Mouse (Mus musculus) hindbrain, embryonic 10.5 days (tissue): ENCODE results near the gene AI413582. TPM values are rescaled to one million over a fixed set of nuclear protein-coding genes. Genes with fewer than 3 reads are reported as not detected.

Experiments used
- DNase-seq: peaks from one replicate; pipeline ENCODE4 v3.0.0-alpha.2; 2017; ENCODE audit warnings: low spot score
- H3K27ac ChIP-seq: fragments of 300-500 bp; sonication (generic); 2 replicates; pipeline ENCODE4 v1.5.1; 2016; ENCODE audit warnings: mild to moderate bottlenecking, moderate library complexity
- H3K27me3 ChIP-seq: fragments of 300-500 bp; sonication (generic); 2 replicates; pipeline ENCODE4 v1.6.1; 2016; ENCODE audit warnings: mild to moderate bottlenecking; ENCODE audit not compliant: poor library complexity, insufficient read depth, severe bottlenecking
- H3K36me3 ChIP-seq: fragments of 300-500 bp; sonication (generic); 2 replicates; pipeline ENCODE4 v1.6.1; 2016; ENCODE audit warnings: mild to moderate bottlenecking, moderate library complexity
- H3K4me1 ChIP-seq: fragments of 300-500 bp; sonication (generic); replicated peaks from 2 replicates; pipeline ENCODE4 v1.6.1; 2016; ENCODE audit warnings: mild to moderate bottlenecking
- H3K4me3 ChIP-seq: fragments of 300-500 bp; sonication (generic); 2 replicates; pipeline ENCODE4 v1.5.1; 2016; ENCODE audit warnings: mild to moderate bottlenecking, moderate library complexity
- H3K9me3 ChIP-seq: fragments of 300-500 bp; sonication (generic); 2 replicates; pipeline ENCODE4 v1.6.1; 2016; ENCODE audit warnings: mild to moderate bottlenecking, moderate library complexity
- WGBS: fragments of 180-500 bp; shearing (Covaris S2); methylation state at CpG from one replicate; pipeline ENCODE4 v1.1.7; 2016; 5-methylcytosine and 5-hydroxymethylcytosine counted together
- polyA plus RNA-seq: library from polyadenylated mRNA; unstranded; fragments of >200 nt; fragmentation: Nextera tagmentation; extraction: Ambion mirVana; gene quantifications from 2 replicates; pipeline ENCODE4 v1.2.1, GENCODE M21; 2016

The AI413582 gene
- polyA plus RNA-seq, 1 experiment from 2014 or later = 23.9 TPM

GRCm38 (mm10) chr17:27557927-27558661, 7.5 kb downstream of the AI413582 start:
- peak; percentile 34 for DNase-seq
- no peaks in the 10 kb centered on the region for H3K9me3 ChIP-seq
- peak overlapping the region; percentile 97 for H3K4me3 ChIP-seq
- 2% methylated on average over 14 of the region's 14 CpGs for WGBS
- peaks cover 30% of the 10 kb centered on the region for H3K36me3 ChIP-seq
- H3K27me3 ChIP-seq = no peaks in the 10 kb centered on the region
- peaks cover 83% of the 10 kb centered on the region for H3K4me1 ChIP-seq
- H3K27ac ChIP-seq = peak overlapping the region; percentile 99

- peaks cover 90% of the 10 kb centered on the region for H3K4me1 ChIP-seq
- peaks cover 29% of the 10 kb centered on the region for H3K36me3 ChIP-seq
- DNase-seq = peak; percentile 74
- no peaks in the 10 kb centered on the region for H3K9me3 ChIP-seq
- under 1% methylated on average over 74 of the region's 75 CpGs for WGBS
- no peaks in the 10 kb centered on the region for H3K27me3 ChIP-seq
- H3K4me3 ChIP-seq = peak overlapping the region; percentile 97
- H3K27ac ChIP-seq = peak overlapping the region; percentile 99
These were observed 8.2 kb downstream of the AI413582 start for GRCm38 (mm10) chr17:27557181-27557926.

DNA sequence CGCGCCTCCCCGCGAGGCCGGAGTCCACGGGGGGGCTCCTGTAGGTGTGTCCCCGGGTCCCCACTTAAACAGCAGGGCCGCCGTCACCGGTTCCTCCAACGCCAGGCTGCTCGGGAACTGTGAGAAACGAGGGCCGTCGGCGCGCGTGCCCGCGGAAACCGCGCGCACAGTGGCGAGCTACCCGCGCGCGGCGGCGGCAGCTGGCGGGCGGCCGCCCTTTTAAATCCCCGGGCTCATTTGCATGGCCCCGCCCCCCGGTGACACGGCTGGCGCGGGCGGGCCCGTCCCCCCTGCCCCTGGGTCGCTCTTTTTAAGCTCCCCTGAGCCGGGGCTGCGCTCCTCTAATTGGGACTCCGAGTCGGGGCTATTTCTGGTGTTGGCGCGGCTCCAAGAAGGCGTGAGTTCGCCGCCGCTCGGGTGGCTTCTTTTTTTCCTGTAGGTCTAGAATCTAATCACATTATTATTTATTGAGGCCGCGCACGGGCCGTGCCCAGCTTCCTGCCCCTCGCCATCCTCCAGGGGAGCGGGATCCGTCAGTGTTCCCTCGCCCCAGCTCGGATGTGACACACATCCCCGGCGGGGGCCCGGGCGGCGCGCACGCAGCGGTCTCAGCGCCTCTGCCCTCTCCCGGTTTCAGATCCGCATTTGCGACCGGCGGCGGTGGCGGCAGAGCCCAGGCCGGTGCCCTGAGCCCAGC, 9.1 kb downstream of the AI413582 start, which contains the start of gene Hmga1:
TSS of gene Hmga1 (plus strand) at position 183 of the 697 bp plus-strand sequence.
- under 1% methylated on average over 79 of the region's 79 CpGs for WGBS
- peak; percentile 93 for DNase-seq
- Histone ChIP-seq H3K4me3 (peak within 1 kb of the TSS; percentile 97), H3K27me3 (no peaks in the 10 kb centered on the region), H3K36me3 (peaks cover 20% of the 10 kb centered on the region), H3K27ac (peak within 1 kb of the TSS; percentile 99), H3K9me3 (no peaks in the 10 kb centered on the region), H3K4me1 (peaks cover 83% of the 10 kb centered on the region)

DNA sequence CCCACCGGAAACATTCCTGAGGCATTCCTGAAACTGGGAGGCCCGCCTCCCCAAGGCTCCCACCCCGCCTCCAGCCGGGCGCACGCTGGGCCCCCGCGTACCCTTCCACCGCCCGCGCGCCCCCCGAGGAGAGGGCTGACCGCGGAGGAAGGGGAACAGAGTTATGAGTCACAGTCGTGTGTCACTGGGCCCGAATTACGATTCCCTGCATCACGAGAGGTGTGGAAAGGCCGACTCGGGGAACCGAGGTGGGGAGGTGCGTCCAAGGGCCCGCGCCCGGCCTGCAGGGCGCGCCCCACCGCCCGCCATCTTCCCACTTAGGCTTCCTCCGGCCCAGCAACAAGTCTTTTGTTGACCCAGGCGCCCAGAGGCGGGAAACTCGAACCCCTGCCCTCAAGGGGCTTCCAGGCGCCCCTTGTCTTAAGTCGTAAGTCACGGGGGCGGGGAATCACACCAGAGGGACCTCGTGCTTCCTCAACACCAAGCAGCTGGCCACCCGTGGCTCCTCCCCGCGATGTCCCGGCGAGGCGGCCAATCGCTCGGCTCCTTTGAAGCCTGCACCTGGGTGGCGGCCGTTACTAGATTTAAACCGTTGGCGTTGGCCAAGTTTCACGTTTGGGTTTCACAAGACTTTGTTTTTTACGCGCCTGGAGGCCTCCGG, 9.9 kb downstream of the AI413582 start:
- WGBS = under 1% methylated on average over 55 of the region's 55 CpGs
- Histone ChIP-seq H3K27me3 (no peaks in the 10 kb centered on the region), H3K36me3 (peaks cover 12% of the 10 kb centered on the region), H3K9me3 (no peaks in the 10 kb centered on the region), H3K4me1 (peaks cover 74% of the 10 kb centered on the region), H3K27ac (peak overlapping the region; percentile 99), H3K4me3 (peak overlapping the region; percentile 97)
- peak; percentile 88 for DNase-seq

DNA sequence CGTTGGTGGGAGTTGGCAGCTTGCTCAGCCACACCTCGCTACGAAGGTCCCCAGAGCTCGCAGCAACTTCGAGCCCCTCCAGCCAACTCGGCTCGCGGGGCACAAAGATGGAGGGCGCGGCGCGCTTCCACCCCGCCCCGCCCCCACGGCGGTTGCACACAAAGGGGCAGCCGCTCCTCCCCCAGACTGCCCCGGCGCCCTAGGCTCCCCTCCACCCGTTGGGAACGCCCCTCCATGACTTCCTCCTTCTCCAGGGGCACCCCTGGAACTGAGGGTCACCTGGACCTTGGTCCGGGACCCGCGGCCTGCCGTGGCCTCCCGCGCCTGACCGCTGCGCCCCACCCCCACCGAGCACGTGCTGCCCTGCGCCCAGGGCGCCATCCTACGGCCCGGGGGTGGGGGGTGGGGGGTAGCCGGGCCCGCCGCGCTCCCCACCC, 10.5 kb downstream of the AI413582 start:
- peak overlapping the region; percentile 97 for H3K4me3 ChIP-seq
- no peaks in the 10 kb centered on the region for H3K9me3 ChIP-seq
- H3K36me3 ChIP-seq = peaks cover 7% of the 10 kb centered on the region
- peaks cover 69% of the 10 kb centered on the region for H3K4me1 ChIP-seq
- DNase-seq = no peak
- under 1% methylated on average over 39 of the region's 39 CpGs for WGBS
- no peaks in the 10 kb centered on the region for H3K27me3 ChIP-seq
- H3K27ac ChIP-seq = peak overlapping the region; percentile 99

GRCm38 (mm10) chr17:27554062-27554960, 11.2 kb downstream of the AI413582 start:
- Histone ChIP-seq H3K27ac (peak overlapping the region; percentile 99), H3K9me3 (no peaks in the 10 kb centered on the region), H3K4me1 (peaks cover 68% of the 10 kb centered on the region), H3K36me3 (0 out of 2 replicates have a peak, but pooled peaks cover 2% of the 10 kb centered on the region), H3K4me3 (peak overlapping the region; percentile 97), H3K27me3 (no peaks in the 10 kb centered on the region)
- no peak for DNase-seq
- 34% methylated on average over 20 of the region's 20 CpGs for WGBS

DNA sequence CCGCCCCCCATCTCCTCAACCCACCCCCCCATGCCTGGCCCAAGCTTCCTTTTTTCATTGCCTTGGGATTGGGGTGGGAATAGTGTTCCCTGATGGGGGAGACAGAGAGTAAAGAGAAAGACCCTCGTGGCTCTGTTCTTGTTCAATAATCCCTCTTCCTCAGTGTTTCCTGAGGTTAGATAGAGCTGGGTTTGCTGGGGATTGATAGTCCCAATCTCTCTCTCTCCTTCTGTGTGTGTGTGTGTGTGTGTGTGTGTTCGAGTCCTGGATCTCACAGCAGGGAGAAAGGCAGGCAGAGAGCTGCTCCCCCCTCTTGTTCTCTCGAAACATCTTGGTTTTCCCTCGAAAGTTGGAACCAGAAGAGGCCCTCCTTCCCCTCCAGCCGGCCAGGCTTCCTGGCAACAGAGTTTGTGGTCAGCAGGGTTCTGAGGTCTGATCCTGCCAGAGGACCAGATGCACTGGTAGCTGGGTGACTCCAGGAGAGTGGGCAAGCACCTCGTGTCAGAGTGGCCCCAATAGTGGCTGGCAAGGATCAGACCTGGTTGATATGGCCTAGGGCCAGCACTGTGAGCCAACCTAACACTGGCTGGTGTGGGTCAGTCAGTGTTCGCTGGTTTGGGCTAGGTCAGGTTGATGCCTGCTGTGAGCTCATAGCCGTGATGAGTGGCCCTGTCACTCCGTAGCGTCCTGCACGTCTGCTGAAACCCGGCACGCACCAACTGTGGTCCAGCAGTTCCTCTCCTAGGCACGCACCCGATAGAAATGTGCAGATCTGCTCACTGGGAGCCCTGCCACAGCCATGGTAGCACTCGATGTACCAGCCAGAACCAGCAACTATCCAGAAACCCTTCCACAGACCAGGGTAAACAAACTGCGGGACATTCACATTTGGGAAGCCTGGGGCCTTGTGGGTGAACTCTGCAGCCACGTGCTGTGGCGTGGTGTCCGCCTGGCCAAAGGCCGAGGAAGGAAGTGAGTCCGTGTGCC, 13.0 kb downstream of the AI413582 start:
- Histone ChIP-seq H3K27me3 (no peaks in the 10 kb centered on the region), H3K27ac (peak overlapping the region; percentile 24), H3K9me3 (no peaks in the 10 kb centered on the region), H3K4me1 (peaks cover 60% of the 10 kb centered on the region), H3K4me3 (no peak overlapping the region), H3K36me3 (no peaks in the 10 kb centered on the region)
- 73% methylated on average over 23 of the region's 23 CpGs for WGBS
- DNase-seq = no peak

- Histone ChIP-seq H3K27ac (no peak overlapping the region; the same call in 1 of the 2 replicates), H3K4me1 (peaks cover 59% of the 10 kb centered on the region), H3K36me3 (no peaks in the 10 kb centered on the region), H3K4me3 (no peak overlapping the region), H3K27me3 (peaks cover 7% of the 10 kb centered on the region), H3K9me3 (no peaks in the 10 kb centered on the region)
- 52% methylated on average over 10 of the region's 10 CpGs for WGBS
- no peak for DNase-seq
These were observed 14.1 kb downstream of the AI413582 start for GRCm38 (mm10) chr17:27551393-27551940.

- WGBS = 52% methylated on average over 8 of the region's 8 CpGs
- Histone ChIP-seq H3K27me3 (peaks cover 12% of the 10 kb centered on the region), H3K36me3 (no peaks in the 10 kb centered on the region), H3K9me3 (no peaks in the 10 kb centered on the region), H3K27ac (peak overlapping the region; percentile 86), H3K4me1 (peaks cover 46% of the 10 kb centered on the region), H3K4me3 (peak overlapping the region; percentile 20; the same call in 1 of the 2 replicates)
- no peak for DNase-seq
These were observed 16.3 kb downstream of the AI413582 start for GRCm38 (mm10) chr17:27549234-27549633.

GRCm38 (mm10) chr17:27547253-27547868, 18.2 kb downstream of the AI413582 start:
- Histone ChIP-seq H3K9me3 (no peaks in the 10 kb centered on the region), H3K36me3 (no peaks in the 10 kb centered on the region), H3K27ac (no peak overlapping the region), H3K4me1 (peaks cover 43% of the 10 kb centered on the region), H3K27me3 (peaks cover 12% of the 10 kb centered on the region), H3K4me3 (no peak overlapping the region)
- 81% methylated on average over 9 of the region's 9 CpGs for WGBS
- DNase-seq = no peak
